Mouse (Mus musculus) C2C12 (cell line): Measurements from ENCODE around the gene Nfxl1.

Experiments used
- CEBPB ChIP-seq: IDR thresholded peaks from one replicate; pipeline ENCODE4 v1.6.1; 2011; ENCODE audit warnings: low read depth, mild to moderate bottlenecking, control low read depth, moderate library complexity
- CTCF ChIP-seq: IDR thresholded peaks from one replicate; pipeline ENCODE4 v1.5.1; 2011; ENCODE audit not compliant: control insufficient read depth, insufficient read depth, insufficient read length
- FOSL1 ChIP-seq: IDR thresholded peaks from one replicate; pipeline ENCODE4 v1.8.0; 2011; ENCODE audit warnings: mild to moderate bottlenecking, low read length; ENCODE audit not compliant: poor library complexity, insufficient read depth, severe bottlenecking
- MAX ChIP-seq: IDR thresholded peaks from one replicate; pipeline ENCODE4 v1.6.1; 2011; ENCODE audit warnings: mild to moderate bottlenecking, control low read depth
- MYOD1 ChIP-seq: IDR thresholded peaks from one replicate; pipeline ENCODE4 v1.6.1; 2011; ENCODE audit warnings: low read depth; ENCODE audit not compliant: control insufficient read depth, insufficient read length
- USF1 ChIP-seq: IDR thresholded peaks from one replicate; pipeline ENCODE4 v1.6.1; 2011; ENCODE audit warnings: low read depth, mild to moderate bottlenecking, control low read depth, moderate library complexity

DNA sequence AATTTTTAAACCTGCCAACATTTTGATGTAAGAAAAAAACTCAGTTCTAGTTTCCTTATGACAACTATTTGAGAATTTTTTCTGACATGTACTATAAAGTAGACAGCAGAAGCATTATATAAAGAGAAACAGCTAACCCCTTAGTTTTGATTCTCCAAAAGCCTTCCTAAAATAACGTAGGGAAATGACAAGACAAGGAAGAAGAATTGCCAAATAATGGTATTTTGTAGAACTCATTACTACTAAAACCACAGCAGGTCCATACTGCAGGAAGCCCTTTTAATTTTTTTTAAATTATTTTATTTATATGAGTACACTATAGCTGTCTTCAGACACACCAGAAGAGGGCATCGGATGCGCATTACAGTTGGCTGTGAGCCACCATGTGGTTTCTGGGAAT, 8.3 kb downstream of the Nfxl1 start:
- TF ChIP-seq CTCF: no peak
- TF ChIP-seq FOSL1: no peak
- no peak for TF ChIP-seq MYOD1
- no peak for TF ChIP-seq USF1
- TF ChIP-seq MAX: no peak
- TF ChIP-seq CEBPB: no peak
